Mouse (Mus musculus): Measurements from ENCODE around the gene Tmem51.

DNA sequence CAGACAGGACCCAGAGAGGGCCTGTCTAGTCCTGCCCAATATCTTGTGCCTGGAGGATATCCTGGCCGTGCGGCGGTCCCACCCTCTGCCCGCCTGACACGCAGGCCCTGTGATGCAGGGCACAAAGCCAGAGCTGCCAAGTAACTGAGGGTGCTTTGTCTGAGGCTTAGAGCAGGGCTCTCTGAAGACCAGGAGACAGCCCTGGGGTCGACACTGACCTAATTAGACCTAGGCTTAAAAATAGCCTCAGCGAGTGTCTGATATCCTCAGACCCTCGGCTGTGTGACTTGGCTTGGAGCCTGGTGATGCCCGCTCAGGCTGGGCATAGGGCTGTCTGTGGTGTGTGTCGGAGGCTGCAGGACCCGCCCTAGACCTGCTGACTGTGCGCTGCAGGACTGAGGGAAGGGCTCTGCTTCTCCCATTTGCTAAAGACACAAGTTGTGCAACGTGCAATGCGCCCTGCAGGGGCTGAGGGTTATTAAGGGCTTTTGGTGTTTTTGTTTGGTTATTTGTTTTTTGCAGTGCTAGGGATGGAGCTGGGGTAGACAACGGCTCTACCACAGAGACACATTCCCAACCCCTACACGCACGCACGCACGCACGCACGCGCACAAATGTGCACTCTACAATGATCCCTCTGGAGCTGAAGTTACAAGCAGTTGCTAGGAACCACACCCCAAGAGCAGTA, 26.4 kb downstream of the Tmem51 start:
- TF ChIP-seq CTCF (conservative IDR thresholded peaks at IDR 0.05; ENCODE audit: low read length) (no peak), NANOG (IDR thresholded peaks at IDR 0.05; ENCODE audit: borderline replicate concordance, low read length) (no peak)
